Mouse (Mus musculus) MEL (cell line): Measurements from ENCODE around the gene Entpd8. TPM values are rescaled to one million over a fixed set of nuclear protein-coding genes. Genes with fewer than 3 reads are reported as not detected.

ENCODE experiments used
- DNase-seq: peaks from one replicate; pipeline ENCODE4 v3.0.0; 2011; ENCODE audit warnings: low read depth, low spot score
- H3K27ac ChIP-seq: 2 replicates; pipeline ENCODE4 v1.5.1; 2012; ENCODE audit warnings: low read depth, mild to moderate bottlenecking, control low read depth, low read length, moderate library complexity; ENCODE audit not compliant: control insufficient read depth
- H3K27me3 ChIP-seq, 2 experiments: fragments of 150-350 bp in 1 of 2; sonication (generic) in 1 of 2; 2 replicates each; pipeline ENCODE4 v1.6.1; 2012; ENCODE audit warnings: low read length in 2 of 2, mild to moderate bottlenecking in 2 of 2, improper control_type of control experiment in 1 of 2, moderate library complexity in 1 of 2; ENCODE audit not compliant: insufficient read depth in 2 of 2, control insufficient read depth in 1 of 2
- H3K36me3 ChIP-seq, 2 experiments: 2 replicates each; pipeline ENCODE4 v1.6.1; 2012 to 2014; ENCODE audit warnings: low read length in 2 of 2, improper control_type of control experiment in 1 of 2, inconsistent platforms in 1 of 2, mild to moderate bottlenecking in 1 of 2; ENCODE audit not compliant: insufficient read depth in 2 of 2, control insufficient read depth in 1 of 2
- H3K4me1 ChIP-seq, 2 experiments: fragments of 150-350 bp in 1 of 2; sonication (generic) in 1 of 2; 2 replicates each; pipeline ENCODE4 v1.6.1; 2012; ENCODE audit warnings: low read length in 2 of 2, improper control_type of control experiment in 1 of 2, mild to moderate bottlenecking in 1 of 2; ENCODE audit not compliant: insufficient read depth in 2 of 2, control insufficient read depth in 1 of 2
- H3K4me3 ChIP-seq, 2 experiments: fragments of 150-350 bp in 1 of 2; sonication (generic) in 1 of 2; 2 replicates each; pipeline ENCODE4 v1.5.1; 2012; ENCODE audit warnings: low read depth in 2 of 2, low read length in 2 of 2, mild to moderate bottlenecking in 2 of 2, moderate library complexity in 2 of 2, control low read depth in 1 of 2, improper control_type of control experiment in 1 of 2; ENCODE audit not compliant: control insufficient read depth in 1 of 2, insufficient read depth in 1 of 2
- H3K79me2 ChIP-seq: 2 replicates; pipeline ENCODE4 v1.6.1; 2012; ENCODE audit warnings: mild to moderate bottlenecking, low read length, moderate library complexity; ENCODE audit not compliant: control insufficient read depth, poor library complexity, insufficient read depth
- H3K9ac ChIP-seq: 2 replicates; pipeline ENCODE4 v1.6.1; 2012; ENCODE audit warnings: low read depth, mild to moderate bottlenecking, control low read depth, low read length, moderate library complexity; ENCODE audit not compliant: control insufficient read depth, poor library complexity, severe bottlenecking
- H3K9me3 ChIP-seq: fragments of 150-350 bp; sonication (generic); replicated peaks from 2 replicates; pipeline ENCODE4 v1.6.1; 2012; ENCODE audit warnings: mild to moderate bottlenecking, low read length, improper control_type of control experiment, moderate library complexity; ENCODE audit not compliant: insufficient read depth
- CHD1 ChIP-seq: IDR thresholded peaks from 2 replicates; pipeline ENCODE4 v1.6.1; 2012; ENCODE audit warnings: low read depth, mild to moderate bottlenecking, inconsistent platforms, low read length, improper control_type of control experiment
- ELF1 ChIP-seq: IDR thresholded peaks from 2 replicates; pipeline ENCODE4 v1.6.1; 2014; ENCODE audit warnings: low read depth, mild to moderate bottlenecking, inconsistent platforms, low read length, improper control_type of control experiment, moderate library complexity
- HCFC1 ChIP-seq: IDR thresholded peaks from 2 replicates; pipeline ENCODE4 v1.6.1; 2012; ENCODE audit warnings: low read depth, mild to moderate bottlenecking, inconsistent platforms, low read length, improper control_type of control experiment, moderate library complexity
- MAX ChIP-seq: IDR thresholded peaks from 2 replicates; pipeline ENCODE4 v1.6.1; 2011; ENCODE audit warnings: low read length, improper control_type of control experiment
- MAZ ChIP-seq: IDR thresholded peaks from 2 replicates; pipeline ENCODE4 v1.6.1; 2012; ENCODE audit warnings: low read depth, mild to moderate bottlenecking, inconsistent platforms, low read length, improper control_type of control experiment
- MYB ChIP-seq: IDR thresholded peaks from 2 replicates; pipeline ENCODE4 v1.6.1; 2011; ENCODE audit warnings: mild to moderate bottlenecking, low read depth, low read length, improper control_type of control experiment
- MYC ChIP-seq: IDR thresholded peaks from 2 replicates; pipeline ENCODE4 v1.6.1; 2011; ENCODE audit warnings: low read depth, mild to moderate bottlenecking, low read length, improper control_type of control experiment, moderate library complexity
- POLR2AphosphoS5 ChIP-seq: IDR thresholded peaks from 2 replicates; pipeline ENCODE4 v1.6.1; 2012; ENCODE audit warnings: low read depth, borderline replicate concordance, mild to moderate bottlenecking, inconsistent platforms, low read length, moderate library complexity, mixed read lengths
- RAD21 ChIP-seq: IDR thresholded peaks from 2 replicates; pipeline ENCODE4 v1.6.1; 2011; ENCODE audit warnings: mild to moderate bottlenecking, low read depth, low read length, improper control_type of control experiment
- RCOR1 ChIP-seq: IDR thresholded peaks from 2 replicates; pipeline ENCODE4 v1.6.1; 2012; ENCODE audit warnings: low read depth, mild to moderate bottlenecking, inconsistent platforms, low read length, improper control_type of control experiment
- SMC3 ChIP-seq: IDR thresholded peaks from 2 replicates; pipeline ENCODE4 v1.6.1; 2011; ENCODE audit warnings: low read depth, low read length, improper control_type of control experiment
- TAL1 ChIP-seq: IDR thresholded peaks from 2 replicates; pipeline ENCODE4 v1.6.1; 2012; ENCODE audit warnings: mild to moderate bottlenecking, inconsistent platforms, low read length, moderate library complexity, mixed read lengths
- TCF12 ChIP-seq: IDR thresholded peaks from 2 replicates; pipeline ENCODE4 v1.6.1; 2014; ENCODE audit warnings: low read depth, mild to moderate bottlenecking, inconsistent platforms, low read length, improper control_type of control experiment, moderate library complexity
- USF1 ChIP-seq: IDR thresholded peaks from 2 replicates; pipeline ENCODE4 v1.6.1; 2014; ENCODE audit warnings: low read depth, mild to moderate bottlenecking, inconsistent platforms, low read length, improper control_type of control experiment, moderate library complexity
- ZC3H11A ChIP-seq: IDR thresholded peaks from 2 replicates; pipeline ENCODE4 v1.6.1; 2012; ENCODE audit warnings: low read depth, mild to moderate bottlenecking, inconsistent platforms, low read length, improper control_type of control experiment
- polyA plus RNA-seq, 2 experiments: library from polyadenylated mRNA; stranded (reverse) in 1 of 2; unstranded in 1 of 2; fragments of >175 nt in 1 of 2; fragments of >200 nt in 1 of 2; gene quantifications; 2 replicates each; pipeline versions ENCODE4 v1.2.1 to v1.2.4; 2012; ENCODE audit warnings: low replicate concordance in 2 of 2, low read depth in 1 of 2; ENCODE audit not compliant: insufficient read length in 2 of 2, insufficient read depth in 1 of 2, missing spikeins in 1 of 2
- total RNA-seq: library from RNA; depleted of rRNA; stranded (reverse); fragments of 300-350 nt; gene quantifications from 2 replicates; pipeline ENCODE4 v1.2.3, GENCODE M21; 2012

Gene Entpd8
- total and polyA plus RNA-seq, 3 experiments, result not detected

- DNase-seq, result no peak
- TF ChIP-seq RCOR1 (no peak), ELF1 (no peak), POLR2AphosphoS5 (no peak), MYC (no peak), MYB (no peak), TCF12 (no peak), MAX (no peak), TAL1 (no peak), ZC3H11A (no peak)
- TF ChIP-seq, all 39 proteins: peak for 0
- no peaks in the 10 kb centered on the region for H3K9me3 ChIP-seq
- no peak overlapping the region for H3K27ac ChIP-seq
- no peak overlapping the region for H3K4me3 ChIP-seq
- H3K36me3 ChIP-seq, result peaks cover 0 to 37% of the 10 kb centered on the region in 2 experiments; a peak in 2 of 4 replicates
- H3K9ac ChIP-seq, result no peak overlapping the region
- peaks cover 25 to 41% of the 10 kb centered on the region in 2 experiments for H3K4me1 ChIP-seq
- no peaks in the 10 kb centered on the region for H3K27me3 ChIP-seq
- H3K79me2 ChIP-seq, result no peaks in the 10 kb centered on the region; the same call in 1 of the 2 replicates
Observed at GRCm38 (mm10) chr2:25109487-25109886, 29.4 kb downstream of the Entpd8 start.

GRCm38 (mm10) chr2:25110505-25111183 is 30.5 kb downstream of the Entpd8 start:
- Histone ChIP-seq H3K36me3 (peaks cover 0 to 39% of the 10 kb centered on the region in 2 experiments; a peak in 2 of 4 replicates), H3K27ac (peak overlapping the region; percentile 98), H3K4me3 (no peak overlapping the region), H3K4me1 (peaks cover 25 to 42% of the 10 kb centered on the region in 2 experiments), H3K27me3 (no peaks in the 10 kb centered on the region), H3K79me2 (no peaks in the 10 kb centered on the region; the same call in 1 of the 2 replicates), H3K9me3 (no peaks in the 10 kb centered on the region), H3K9ac (peak overlapping the region; percentile 64)
- no peak for TF ChIP-seq HCFC1
- TF ChIP-seq MAZ, result no peak
- TF ChIP-seq SMC3, result no peak
- TF ChIP-seq RAD21, result no peak
- TF ChIP-seq MYC, result peak; percentile 51; the same call in 1 of the 2 replicates
- TF ChIP-seq TCF12, result 0 out of 2 replicates have a peak, but pooled peaks have one; percentile 20
- TF ChIP-seq CHD1, result no peak
- TF ChIP-seq USF1, result 0 out of 2 replicates have a peak, but pooled peaks have one; percentile 1
- TF ChIP-seq TAL1, result no peak
- DNase-seq, result peak; percentile 55
